Mouse (Mus musculus): ENCODE measurements at regions not wholly inside any gene's neighbourhood (a gene's known extent, or its start where the extent isn't known, plus 50 kb on each side); places are given as distances from the start of the nearest gene placed in this dataset.

DNA sequence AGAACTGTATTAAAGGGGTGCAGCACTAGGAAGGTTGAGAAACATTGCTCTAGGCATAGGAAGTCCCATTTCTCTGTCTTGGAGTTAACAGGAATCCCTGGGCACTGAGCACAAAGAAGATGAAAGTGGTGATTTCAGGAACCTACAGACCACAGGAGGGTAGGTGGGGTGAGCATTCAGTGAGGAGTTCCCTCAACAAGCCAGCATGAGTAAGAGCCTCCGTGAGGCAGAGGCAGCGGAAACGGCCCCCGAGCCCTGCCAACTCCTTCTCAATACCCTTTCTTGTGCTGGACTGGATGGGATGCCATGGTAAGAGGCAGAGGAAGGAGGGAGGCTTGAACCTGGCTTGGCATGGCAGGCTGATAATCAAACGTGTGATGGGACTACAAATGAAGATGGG lies 347.2 kb downstream of the Sox9 start:
- no peak for TF ChIP-seq CTCF (IDR thresholded peaks at IDR 0.05; ENCODE audit: borderline replicate concordance, insufficient read depth, low read length)
- TF ChIP-seq POLR2A (IDR thresholded peaks at IDR 0.05; ENCODE audit: low read depth, low read length): no peak

Data from embryonic fibroblast, embryonic 13.5 days (primary cell).